Mouse (Mus musculus) ovary, postnatal 36 days (tissue): ENCODE data around the gene Tbx5.
"Not testable (repeated sequence)": the region's sequence is repeated elsewhere in the genome, so short reads cannot be mapped to it uniquely, and the experiment has no call there.

ENCODE experiments used
- DNase-seq: peaks from one replicate; pipeline ENCODE4 v3.0.0; 2022; ENCODE audit warnings: low spot score, mixed read lengths

Gene Tbx5

DNA sequence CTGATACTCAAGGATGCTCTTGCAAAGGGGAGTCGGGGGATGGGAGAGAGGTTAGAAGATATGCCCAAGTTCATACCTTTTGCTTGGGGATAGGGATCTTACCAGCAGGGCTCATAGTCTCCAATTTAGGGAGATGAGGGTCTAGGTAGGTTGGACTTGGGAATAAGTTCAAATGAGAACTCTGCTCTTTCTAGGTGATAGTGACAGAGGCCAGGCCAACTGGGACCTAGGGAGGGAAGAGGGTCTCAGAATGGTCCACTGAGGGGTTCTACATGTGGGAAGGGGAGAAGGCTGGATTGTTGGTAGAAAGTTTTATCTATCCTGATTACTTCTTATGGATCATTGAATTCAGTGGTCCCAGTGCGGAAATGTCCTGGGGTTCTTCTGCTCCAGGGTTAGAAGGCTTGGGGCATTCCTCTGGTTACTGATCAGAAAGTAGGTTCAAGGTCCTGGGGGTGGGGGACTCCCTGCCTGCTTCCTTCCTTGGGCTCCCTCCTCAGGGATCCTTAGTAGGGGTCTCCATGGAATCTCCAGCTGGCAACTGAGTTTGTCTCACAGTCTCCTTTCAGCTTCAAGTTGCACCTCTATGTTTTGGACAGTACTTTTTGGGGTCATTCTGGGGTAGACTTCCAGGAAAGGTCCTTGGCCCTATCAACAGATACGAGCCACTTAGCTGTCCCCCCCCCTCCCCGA is 10.4 kb downstream of the Tbx5 start:
- no peak for DNase-seq

GRCm38 (mm10) chr5:119843394-119843777 is 10.9 kb downstream of the Tbx5 start:
- DNase-seq, result no peak

DNA sequence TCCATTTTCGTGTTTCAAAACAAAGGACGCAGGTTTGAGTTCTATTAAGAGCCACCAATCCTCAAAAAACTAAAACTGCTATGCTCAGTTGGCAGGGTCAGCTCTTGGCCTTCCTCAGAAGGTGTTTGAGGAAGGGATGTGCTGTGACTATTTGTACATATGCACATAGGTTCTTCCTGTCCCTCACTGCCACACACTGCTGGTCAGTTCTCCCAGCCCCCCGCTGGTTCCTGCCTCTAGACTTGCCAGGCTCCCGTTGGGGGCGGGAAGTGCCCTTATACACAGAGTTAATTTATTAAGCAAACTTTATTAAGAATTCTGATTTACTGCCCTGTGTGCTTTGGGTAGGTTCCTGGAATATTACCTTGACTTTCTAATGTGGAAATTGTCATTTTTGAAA is 11.9 kb downstream of the Tbx5 start:
- DNase-seq, result no peak

DNA sequence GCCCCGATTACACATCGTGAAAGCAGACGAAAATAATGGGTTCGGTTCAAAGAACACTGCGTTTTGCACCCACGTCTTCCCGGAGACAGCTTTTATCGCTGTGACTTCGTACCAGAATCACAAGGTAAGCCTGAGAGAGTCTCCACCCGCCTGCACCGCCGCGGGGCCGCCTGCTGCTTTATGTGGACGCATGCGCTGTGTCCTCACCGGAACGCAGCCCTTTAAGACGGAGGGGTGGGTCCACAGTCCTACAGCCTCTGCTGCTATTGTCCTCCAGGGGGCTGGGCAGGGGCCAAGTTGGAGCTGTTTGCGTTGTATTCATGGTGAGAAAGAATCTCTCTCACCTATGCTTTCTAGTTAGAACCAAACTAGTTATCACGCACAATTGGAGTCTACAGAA is 12.5 kb downstream of the Tbx5 start:
- DNase-seq, result no peak

- DNase-seq, result no peak
Measured at GRCm38 (mm10) chr5:119857052-119857451, 24.6 kb downstream of the Tbx5 start.

GRCm38 (mm10) chr5:119861301-119861700 is 28.8 kb downstream of the Tbx5 start:
- no peak for DNase-seq

GRCm38 (mm10) chr5:119862431-119862830 is 30.0 kb downstream of the Tbx5 start:
- no peak for DNase-seq

DNA sequence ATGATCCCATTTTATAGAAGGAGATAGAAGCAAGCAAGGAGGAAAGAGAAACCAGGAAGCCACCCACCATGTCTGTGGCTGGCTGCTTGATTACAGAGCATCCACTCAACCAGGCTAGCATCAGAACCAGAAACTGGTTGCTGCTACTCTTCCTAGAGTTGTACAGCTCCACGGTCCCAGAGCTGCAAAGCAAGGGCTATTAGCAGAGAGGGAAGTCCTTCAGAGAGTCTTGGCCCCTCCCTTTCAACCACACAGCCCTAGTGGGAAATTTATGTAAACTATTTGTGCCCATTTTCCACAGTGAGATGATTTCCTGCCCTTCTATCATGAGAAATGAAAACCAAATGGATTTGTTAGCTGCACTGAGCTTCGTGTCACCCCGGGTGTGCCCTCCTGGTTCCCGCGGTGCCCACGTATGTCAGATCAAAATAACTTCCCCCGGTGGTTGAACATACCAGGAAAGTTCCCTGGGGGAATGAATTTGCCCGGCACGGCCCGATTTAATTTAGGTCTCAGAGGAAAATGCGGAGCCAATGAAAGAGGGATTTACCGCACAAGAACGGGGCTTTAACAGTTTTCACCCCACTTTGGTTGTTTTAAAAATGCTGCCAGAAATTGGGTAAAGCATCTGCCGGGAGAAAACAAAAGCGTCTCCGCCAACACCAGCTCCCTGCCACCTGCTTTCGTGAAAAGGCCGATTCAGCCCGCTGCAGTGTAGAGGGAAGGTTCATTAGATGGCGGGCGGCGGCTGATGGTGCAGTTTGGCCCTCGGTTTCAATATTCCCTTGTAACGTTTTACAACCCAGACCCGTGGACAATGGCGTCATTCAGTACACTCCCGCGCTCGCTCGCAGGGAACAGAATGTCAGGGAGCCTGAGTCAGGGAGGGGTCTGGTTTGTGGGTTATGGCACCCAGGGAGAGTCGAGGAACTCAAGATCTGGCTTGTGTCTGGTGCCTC is 34.1 kb downstream of the Tbx5 start:
- no peak for DNase-seq

DNA sequence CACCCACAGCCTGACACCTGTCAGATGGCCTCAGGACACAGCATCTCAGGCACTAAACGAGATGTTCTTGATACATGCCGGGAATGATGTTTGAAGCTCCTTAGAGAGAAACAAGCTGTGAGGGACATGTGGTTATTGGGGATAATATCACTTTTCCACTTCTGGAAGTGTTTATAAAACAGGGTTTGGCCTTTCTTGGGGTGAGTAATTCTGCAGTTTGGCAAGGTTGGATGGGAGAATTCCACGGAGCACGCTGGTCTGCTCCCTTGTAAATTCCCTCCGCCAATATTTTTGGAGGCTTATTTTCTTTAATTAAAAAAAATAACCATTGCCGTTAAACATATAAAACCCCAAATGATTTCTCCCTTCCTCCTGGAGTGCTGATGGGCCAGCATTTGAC is 35.5 kb downstream of the Tbx5 start:
- DNase-seq, result no peak

DNA sequence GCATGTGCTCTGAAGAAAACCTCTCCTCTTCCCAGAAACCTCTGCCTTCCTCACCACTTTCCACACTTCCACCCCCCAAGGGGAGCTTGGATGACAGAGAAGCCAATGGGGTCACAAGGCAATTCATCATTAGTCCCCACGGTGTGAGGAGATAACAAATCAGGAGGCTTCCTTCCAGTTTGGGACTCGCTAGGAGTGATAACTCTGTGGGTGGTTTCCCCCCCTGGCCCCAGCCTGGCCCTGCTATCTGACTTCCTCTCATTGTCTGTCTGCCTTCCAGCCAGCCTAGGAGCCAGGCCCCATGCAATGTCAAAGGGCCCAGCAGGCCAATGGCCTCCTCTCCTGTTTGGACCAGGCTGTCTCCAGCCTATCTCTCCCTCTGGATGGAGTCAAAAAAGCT is 43.0 kb downstream of the Tbx5 start:
- DNase-seq, result no peak

- DNase-seq, result peak; percentile 18
Measured at GRCm38 (mm10) chr5:119877185-119877584, 44.7 kb downstream of the Tbx5 start.

DNA sequence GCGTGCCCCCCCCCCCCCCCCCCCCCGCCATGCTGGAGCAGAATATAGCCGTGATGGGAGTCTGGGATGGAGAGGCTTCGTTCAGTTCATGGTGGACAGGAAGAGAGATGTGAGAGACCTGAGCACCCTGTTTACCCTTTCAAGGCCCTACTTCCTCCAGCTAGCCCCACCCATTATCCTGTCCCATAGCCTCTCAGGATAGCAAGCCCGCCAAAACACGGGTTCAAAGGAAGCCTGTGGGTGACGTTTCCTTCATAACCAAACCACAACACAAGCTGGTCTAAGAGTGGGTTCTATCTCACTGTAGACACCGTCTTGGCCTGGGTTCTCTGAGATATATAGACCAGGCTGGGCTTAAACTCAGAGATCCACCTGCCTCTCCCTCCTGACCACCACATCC is 53.1 kb downstream of the Tbx5 start:
- DNase-seq, result no peak

- DNase-seq, result no peak
Measured at GRCm38 (mm10) chr5:119887381-119887780, 54.9 kb downstream of the Tbx5 start.

DNA sequence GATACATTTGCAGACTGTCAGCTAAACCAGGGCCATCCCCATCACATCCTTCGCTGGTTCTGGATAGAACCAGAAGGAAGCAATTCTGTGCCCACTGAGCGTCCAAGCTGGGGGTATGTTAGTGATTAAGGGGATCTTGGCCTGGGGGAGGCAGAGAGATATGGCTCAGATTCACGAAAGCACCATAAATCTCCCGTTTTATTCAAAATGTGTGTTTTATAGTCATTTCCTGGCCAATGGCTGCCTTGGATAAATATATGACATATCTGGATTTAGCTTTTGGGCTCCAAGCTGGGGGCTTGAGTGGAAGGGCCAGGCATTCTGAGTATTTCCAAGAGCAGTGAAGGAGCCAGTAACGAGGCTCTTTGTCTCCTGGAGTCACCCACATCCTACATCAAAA is 59.5 kb downstream of the Tbx5 start:
- no peak for DNase-seq

- no peak for DNase-seq
Measured at GRCm38 (mm10) chr5:119893060-119893459, 60.6 kb downstream of the Tbx5 start.

- no peak for DNase-seq
Measured at GRCm38 (mm10) chr5:119896605-119897004, 64.1 kb downstream of the Tbx5 start.

GRCm38 (mm10) chr5:119916551-119917171 is 84.2 kb downstream of the Tbx5 start:
- no peak for DNase-seq

DNA sequence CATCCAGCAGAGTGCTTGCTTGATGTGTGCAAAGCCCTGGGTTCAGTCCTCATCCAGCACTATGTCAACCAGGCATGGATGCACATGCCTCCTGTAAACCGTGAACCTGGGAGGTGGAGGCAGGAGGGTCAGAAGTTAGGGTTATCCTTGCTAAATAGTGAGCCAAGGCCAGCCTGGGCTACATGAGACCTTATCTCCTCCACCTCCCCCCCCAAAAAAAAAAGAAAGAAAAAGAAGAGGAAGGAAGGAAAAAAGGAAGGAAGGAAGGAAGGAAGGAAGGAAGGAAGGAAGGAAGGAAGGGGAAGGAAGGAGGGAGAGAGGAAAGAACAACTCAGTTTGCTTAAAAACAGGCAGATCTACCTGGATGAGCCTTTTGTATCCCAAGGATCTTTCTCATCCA is 85.9 kb downstream of the Tbx5 start:
- not testable (repeated sequence) for DNase-seq

GRCm38 (mm10) chr5:119920941-119921340 is 88.5 kb downstream of the Tbx5 start:
- no peak for DNase-seq

DNA sequence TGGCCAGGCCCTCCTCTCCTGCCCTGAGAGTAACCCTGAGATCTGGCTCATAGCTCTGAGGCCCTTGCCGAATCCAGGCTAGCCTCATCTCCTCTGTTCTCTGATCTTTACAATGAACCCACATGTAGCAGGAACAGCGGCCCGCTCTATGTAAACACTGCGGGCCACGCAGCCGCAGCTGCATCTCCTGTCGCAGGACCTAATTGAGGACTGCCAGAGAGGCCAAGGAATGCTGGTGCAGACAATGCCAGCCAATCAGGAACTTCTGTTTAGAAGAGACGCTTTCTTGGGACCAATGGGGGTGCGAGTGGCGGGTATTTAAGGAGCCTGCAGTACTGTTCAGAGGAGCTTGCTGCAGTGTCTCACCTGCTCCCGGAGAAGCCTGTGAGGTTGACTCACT is 89.8 kb downstream of the Tbx5 start:
- DNase-seq, result no peak
